Mouse (Mus musculus): ENCODE results near the gene Lrrc26. TPM values are rescaled to one million over a fixed set of nuclear protein-coding genes. Genes with fewer than 3 reads are reported as not detected.

The Lrrc26 gene
- total RNA-seq, 2 experiments from 2014 or later, result not detected

DNA sequence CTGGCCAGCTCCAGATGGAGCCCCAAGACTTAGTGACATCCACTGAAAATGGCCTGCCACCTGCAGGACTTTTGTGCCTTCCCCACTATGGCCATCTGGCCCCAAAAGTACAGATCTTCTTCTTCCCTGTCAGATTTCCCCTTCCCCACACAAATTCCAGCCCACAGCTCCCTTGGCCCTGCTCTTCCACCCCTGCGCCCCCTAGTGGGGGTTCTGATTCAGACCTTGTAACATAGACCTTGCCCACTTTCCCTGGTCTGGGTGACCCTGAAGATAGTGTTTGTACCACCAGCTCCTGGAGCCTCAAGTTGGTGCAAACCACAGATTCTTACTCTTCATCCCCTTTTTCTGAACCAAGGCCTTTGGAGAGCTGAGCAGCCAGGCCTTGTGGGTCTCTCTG lies 3.1 kb downstream of the Lrrc26 start:
- DNase-seq (ENCODE audit: low spot score in 2 of 2), result peak; percentile 69 to 79

DNA sequence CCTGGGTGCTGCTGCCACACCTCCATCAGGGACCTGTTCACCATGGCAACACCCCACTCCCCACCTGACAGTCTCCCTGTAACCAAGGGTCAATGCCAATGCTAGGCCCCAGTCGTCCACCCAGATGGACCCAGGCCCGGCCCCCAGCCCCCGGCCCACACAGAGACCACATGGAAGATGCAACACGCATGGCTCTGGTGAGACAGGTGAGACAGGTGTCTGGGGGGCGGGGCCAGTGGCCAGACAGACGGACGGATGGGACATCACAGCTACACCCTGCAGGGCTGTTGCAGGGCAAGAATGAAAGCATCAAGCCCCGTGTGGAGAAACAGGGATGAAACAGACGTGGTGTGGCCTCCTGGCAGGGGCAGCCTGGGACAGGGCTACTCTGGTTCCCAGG lies 4.0 kb downstream of the Lrrc26 start:
- DNase-seq (ENCODE audit: low spot score in 2 of 2), result no peak

DNA sequence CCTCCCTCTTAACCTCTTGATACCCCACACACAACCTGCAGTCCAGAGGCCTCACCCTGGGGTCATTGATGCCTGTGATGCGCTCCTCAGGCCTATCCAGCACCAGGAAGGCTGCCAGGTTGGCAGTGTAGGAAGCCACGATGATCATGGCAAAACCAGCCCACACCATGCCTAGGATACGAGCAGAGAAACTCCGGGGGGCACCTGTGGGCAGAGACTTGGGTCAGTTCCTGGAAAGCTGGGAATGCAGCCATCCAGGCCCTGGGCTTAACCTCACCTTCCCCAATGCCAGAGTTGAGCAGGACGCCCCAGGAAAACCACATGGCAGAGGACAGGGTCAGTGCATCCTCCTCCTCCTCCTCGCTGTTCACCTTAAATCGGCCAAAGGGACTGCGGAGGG lies 7.4 kb downstream of the Lrrc26 start:
- DNase-seq (ENCODE audit: low spot score in 2 of 2), result no peak

DNA sequence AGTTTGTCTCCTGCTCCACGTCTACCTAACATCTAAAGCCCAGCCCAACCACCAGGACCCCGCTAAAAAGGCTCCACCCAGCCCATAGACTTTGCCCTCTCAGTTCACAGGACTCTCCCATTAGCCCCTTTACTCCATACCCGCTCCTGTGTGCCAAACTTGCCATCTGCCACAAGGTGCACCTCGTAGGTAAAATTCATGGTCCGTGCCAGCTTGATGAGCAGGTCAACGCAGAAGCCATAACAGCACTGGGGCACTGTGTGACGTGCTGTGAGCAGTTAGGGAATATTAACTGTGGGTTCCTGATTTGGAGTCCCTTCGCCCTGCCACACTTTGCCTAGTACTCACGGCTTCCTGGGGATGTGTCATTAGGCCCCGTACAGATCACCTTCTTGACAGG lies 8.3 kb downstream of the Lrrc26 start:
- no peak for DNase-seq (ENCODE audit: low spot score in 2 of 2)

DNA sequence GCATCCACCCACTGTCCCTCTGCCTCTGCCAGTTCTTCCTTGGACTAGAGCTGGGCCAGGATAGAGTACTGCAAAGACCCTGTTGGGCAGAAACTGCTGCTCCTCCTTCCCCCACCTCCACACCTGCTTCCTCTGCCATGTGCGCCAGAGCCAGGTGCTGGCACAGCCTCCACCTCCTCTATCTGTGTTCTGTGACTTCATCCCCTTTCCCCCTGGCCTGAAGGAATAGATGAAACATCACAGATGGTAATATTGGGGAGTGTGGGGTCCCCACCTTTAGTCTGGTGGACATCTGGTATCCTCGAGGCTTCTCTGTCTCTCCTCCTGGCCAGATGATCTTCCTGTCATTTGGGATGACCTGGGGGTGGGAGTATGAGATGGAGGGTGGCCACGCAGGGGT lies 13.7 kb downstream of the Lrrc26 start:
- DNase-seq (ENCODE audit: low spot score in 2 of 2), result no peak

DNA sequence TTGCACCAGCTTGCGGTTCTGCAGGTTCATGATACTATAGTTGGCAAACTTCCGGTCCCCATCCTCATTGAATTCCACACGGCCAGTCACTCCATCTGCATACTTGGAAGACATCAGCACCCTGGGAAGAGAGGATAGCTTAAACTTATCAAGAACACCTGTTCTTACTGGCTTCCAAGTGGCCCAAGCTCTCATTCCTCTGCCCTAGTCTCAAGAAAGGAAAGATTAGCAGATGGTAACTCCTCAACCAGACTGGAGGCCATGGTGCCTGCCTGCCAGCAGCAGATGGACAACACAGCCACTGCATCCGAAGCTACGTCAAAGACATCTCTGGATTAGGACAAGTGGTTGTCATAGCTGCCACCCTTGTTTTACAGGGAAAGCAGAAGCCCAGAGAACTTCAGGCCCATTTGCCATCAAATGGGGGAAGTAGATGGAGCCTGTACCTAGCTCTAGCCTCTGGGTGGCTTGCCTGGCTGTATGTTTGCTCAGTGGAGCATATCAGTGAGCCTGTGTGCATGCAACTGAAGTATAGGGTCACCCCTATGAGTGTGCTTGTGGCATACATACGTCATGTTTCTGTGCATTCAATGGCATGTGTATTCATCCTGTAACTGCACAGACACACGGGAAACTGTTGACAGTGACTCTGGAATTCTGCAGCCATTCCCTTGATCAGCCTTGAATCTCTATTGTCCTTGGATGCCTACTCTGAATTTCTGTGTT lies 14.4 kb downstream of the Lrrc26 start:
- DNase-seq (ENCODE audit: low spot score in 2 of 2), result no peak

DNA sequence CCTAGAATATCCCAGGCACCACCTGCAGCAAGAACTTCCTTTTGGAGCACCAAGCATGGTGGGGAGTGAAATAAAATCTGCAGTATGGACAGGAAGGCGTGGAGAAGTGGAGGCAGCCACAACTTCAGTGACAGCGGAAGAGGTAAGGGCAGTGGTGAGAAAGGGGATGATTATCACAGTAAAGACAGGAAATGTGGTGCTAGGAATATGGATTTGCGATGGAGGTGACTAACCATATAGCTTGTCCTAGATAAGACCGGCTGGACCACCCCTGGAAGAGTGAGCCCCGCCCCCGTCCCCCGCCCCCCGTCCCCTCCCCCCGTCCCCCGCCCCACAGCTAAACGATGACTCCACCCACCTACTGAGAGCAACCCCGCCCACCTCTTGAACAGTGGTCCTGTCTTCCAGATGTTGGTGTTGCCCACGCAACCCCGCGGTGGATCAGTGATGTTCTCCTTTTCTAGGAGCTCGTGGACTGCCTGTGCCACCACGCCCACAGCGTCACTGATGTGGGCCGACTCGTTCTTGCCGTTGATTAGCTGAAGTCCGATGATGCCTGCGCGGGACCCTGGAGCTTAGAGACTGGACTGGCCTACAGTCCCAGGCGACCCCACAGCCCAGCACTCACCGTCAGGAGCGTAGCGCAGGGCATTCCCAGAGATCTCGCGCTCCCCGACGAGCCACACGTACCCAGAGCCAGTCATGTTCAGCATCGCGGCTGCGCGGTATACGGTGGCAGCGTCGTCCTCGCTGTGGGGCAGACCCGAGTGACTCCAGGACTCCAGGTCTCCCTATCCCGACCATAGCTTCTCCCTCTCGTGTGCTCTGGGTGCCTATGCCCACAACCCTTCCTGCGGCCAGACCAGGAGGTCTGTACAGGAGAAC lies 15.2 kb downstream of the Lrrc26 start:
- peak in 1 of 2 experiments; percentile 48 for DNase-seq (ENCODE audit: low spot score in 2 of 2)

DNA sequence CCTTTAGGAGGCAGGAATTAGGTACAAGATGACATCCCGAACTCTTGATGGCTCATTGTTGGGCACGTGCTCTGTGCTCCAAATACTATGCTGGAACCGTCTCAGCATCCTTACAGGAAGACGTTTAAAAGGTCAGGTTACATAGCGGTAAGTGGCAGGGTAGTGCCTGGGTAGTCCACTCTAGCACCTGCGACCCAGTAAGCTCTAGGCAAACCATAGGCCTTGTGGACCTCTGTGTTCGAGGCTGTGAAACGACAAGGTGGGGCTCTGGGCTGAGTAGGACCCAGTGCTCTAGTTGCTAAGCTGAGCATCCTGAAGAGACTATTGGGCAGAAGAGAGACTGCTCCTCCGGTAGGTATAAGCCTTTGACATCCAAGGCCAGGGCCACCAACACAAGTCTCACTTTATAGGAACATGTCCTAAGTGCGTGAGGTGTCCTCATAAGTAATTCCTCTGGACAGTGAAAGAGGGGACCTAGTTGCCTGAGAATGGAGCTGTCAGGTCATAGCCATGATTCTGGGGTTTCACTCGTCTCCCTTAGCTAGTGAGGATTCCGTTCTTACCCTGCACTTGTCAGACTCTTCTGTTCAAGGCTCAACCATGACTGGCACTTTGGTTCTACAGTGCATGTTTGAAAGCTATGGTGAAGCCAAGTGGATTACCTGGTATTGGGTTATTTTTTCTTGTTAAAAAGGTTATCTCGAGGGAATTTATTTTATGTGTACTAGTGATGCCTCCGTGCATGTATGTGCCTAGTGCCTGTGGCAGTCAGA lies 16.1 kb downstream of the Lrrc26 start:
- DNase-seq (ENCODE audit: low spot score in 2 of 2), result no peak

DNA sequence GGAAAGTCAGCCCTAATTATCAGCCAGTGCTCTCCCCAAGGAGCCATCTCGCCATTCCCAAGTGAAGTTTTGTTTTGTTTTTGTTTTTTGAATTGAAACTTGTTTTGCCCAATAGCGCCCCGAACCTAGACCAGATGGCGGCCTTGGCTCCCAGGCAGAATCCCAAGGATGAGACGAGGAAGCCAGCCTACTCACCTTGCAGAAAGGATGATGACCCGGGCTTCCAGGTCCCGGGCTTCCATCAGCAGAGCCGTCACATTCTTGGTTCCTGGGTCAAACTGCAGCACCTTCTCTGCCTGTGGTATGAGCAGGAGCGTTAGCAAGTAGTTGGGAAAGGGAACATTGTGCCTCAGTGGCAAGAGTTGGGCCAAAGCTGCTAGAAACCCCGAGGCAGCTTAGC lies 20.5 kb downstream of the Lrrc26 start:
- DNase-seq (ENCODE audit: low spot score in 2 of 2), result no peak

DNA sequence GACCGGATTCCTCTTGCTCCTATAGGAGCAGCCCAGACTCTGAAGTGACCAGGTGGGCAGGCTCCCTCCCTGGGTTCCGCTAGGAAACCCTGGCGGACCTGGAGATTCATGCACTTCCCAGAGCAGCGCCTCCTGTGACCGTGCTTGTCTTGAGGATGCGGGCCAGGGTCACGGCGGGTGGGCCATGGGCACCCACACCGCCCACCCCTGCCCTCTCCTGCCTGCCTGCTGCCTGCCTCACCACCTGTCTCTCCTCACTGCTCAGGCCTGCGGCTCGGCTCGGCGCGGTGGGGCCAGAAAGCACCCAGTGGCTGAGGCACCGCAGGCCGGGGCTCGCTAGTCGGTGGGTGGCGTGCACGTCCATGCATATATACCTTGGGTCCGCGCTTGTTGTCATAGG lies 21.3 kb downstream of the Lrrc26 start:
- DNase-seq (ENCODE audit: low spot score in 2 of 2), result no peak

DNA sequence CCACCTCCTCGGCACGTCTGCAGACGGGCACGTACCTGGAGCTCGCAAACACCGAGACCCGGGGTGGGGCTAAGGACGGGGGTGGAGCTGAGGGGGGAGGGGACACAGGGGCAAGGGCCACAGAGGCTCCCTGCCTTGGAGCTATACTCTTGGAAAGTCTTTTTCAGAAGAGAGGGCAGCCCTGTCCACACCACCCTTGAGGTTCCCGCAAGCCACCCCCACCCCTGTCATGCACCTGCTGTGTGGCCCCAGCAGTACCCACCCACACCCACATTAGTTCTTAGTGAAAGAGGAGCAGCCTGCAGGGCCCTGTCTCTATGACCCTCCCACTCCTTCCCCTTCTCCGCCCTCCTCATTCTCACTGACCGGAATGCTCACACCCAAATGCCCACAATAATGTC lies 21.8 kb downstream of the Lrrc26 start:
- DNase-seq (ENCODE audit: low spot score in 2 of 2), result no peak

DNA sequence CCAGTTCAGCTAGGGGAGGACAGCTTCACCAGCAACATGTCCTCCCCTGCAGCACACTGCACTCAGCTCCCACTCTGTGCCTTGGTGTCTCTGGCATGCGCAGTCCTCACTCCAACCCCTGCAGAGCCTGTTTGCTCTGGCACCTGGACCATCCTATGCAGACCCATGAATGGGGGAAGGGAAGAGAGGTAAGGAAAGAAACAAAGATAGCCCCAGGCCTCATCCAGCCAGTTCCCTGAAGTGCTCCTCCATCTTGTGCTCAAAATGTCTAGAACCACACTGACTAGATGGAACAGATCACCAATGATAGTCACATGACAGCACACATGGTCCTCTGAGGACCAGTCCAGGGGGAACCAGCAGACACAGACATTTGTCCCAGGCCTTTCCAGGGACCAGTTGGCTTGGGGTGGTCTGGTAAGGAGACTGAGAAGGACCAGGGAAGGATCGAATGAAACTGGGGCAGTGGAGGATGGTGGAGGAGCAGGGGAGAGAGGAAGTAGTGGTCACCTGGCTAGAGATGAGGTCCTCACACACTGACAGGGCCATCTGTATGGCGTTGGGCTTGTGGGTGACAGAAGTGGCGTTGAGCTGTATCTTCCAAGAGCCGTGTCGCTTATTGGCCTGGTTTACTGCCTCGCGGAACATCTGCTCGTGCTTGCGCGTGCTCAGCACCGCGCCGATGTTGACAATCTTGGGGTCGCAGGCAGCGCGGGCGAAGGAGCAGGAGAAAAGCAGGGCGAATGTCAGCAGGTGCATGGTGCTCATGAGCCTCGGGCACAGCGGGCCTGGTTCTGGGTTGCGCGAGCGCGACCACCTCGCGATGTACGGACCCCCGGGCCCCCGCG lies 28.6 kb downstream of the Lrrc26 start:
- DNase-seq (ENCODE audit: low spot score in 2 of 2), result peak; percentile 51 to 70

DNA sequence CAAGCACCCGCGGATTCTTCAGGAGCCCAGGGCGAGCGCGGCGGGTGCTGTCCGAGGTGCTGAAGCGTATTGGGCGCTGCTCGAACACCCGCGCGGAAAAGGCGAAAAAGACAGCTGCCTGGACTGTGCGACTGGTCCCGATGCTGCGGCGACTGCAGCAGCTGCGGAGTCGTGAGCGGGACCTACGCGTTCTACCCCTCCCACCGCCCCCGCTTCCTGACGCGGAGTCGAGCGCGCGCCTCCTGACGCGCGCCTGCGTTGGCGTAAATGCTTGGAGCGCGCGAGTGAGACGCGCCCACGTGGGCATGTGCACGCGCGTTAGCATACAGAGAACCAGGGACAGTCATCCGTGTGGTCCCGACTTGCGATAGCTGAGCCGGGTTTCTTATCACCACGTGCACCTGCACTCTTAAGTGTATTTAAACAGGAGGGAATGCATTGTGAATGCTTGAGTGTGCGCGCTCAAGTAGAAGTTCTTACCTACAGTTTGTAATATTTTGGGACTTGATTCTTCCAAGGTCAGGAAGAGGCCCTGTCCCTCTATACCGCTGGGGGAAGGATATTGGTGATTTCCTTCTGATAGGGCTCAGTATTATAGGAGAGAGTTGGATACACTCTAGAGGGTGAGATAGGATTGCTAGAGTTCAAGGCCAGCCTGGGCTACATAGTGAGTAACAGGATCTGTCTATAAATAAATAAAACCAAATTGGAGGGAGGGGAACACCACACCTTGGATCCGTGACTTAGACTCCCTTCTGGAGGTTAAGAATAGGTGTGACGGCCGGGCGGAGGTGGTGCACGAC lies 29.5 kb downstream of the Lrrc26 start, which contains the start of gene Grin1:
Grin1 (minus strand) TSS at position 217 of the 803 bp plus-strand sequence.
- peak; percentile 84 to 95 for DNase-seq (ENCODE audit: low spot score in 2 of 2)

DNA sequence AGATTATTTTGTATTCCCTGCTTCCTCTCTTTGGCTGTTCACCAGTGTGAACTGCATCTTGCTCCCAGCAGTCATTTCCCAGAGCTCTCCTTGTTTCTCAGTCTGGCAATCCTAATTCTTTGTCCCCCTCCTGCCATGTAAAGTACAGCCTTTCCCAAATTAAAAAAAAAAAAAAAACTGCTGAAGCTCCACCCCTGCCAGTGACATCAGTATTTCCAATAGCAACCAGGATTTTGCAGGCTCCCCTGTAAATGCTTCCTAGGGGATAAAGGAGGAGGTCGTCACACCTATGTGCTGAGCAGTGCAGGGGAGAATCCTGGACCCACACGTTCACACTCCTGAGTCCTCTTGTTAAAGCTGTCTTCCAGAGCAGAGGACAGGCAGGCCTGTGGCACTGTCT lies 30.4 kb downstream of the Lrrc26 start:
- no peak for DNase-seq (ENCODE audit: low spot score in 2 of 2)

DNA sequence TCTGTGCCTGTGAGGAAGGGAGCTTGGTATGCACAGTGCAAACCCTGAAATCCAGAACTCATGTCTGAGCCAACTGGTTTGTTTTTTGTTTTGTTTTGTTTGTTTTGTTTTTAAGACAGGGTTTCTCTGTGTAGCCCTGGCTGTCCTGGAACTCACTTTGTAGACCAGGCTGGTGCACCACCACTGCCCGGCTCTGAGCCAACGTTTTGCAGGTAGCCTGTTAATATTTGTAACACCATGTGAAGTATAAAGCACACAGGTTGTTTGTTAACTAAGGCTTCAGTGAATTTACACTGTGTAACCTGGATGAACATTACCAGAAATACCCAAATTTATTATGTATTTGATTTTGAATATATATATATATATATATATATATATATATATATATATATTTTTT lies 36.3 kb downstream of the Lrrc26 start:
- DNase-seq (ENCODE audit: low spot score in 2 of 2), result no peak

DNA sequence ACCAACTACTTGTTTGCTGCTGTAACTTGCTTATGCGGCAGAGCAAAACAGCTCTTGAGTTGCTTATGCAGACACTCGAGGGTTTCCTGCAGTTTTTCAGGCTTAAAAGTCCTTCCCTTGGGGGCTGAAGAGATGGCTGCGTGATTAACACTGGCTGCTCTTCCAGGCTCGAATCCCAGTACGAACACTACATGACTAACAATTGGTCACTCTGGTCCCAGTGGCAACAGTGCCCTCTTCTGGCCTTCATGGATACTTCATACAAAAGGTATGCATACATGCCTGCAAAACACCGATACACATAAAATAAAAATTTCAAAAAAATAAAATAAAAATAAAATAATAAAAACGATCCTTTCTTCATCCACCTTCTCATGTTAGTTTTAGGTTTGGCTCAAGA lies 38.7 kb downstream of the Lrrc26 start:
- no peak for DNase-seq (ENCODE audit: low spot score in 2 of 2)

DNA sequence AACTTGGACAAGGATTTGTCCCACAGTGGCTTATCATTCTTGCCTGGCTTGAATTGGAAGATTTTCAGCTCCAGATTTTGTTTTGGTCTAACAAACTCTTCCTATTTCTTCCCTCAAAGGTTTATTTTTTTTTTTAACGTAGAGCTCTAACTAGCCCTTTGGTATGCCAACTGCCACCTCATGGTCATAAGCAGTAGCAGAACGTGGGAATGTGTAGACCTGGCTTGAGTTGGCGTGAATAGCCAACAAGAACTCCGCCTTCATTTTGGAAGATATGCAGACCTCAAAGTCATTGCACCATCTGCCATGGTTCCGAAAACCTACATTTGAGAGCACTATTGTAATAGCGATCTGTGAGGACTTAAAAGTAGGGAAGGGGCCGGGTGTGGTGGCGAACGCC lies 41.8 kb downstream of the Lrrc26 start:
- no peak for DNase-seq (ENCODE audit: low spot score in 2 of 2)

DNA sequence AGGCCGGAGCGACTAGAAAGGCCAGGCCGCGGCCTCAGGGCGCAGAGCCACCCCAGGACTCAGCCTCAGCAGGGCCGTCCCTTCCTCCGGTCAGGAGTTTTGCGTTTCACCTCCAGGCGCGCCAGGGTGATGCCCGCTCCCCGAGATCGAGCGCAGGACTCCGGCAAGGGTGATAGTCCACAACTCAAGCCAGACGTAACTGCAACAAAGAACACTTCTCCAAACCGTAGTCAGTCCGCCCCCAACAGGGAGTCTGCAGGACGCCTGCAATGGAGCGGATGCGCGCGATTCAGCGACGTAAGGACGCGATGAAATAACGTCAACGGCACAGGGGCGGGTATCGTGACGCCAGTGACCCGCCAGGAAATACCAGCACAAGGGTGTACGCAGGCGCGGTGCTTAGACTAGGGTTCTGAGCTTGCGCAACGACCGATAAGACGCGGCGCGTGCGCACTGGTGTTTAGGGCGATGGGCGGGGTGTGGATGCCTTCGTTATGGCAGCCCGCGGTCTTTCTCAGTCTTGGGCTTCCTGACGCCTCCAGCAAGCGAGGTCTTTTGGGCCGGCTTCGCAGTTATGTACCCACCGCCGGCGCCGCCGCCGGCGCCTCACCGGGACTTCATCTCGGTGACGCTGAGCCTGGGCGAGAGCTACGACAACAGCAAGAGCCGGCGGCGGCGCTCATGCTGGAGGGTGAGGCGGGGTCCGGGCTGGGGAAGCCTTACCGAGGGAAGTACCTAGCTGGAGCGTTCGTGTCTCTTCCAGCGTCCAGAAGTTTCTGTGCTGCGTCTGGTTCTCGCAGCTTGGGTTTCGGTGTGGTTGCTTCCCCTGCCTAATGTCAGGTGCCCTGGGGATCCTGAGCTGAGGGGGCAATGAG lies 42.8 kb downstream of the Lrrc26 start, which contains the start of gene Man1b1:
Man1b1 (plus strand) TSS at position 53 of the 875 bp plus-strand sequence.
- DNase-seq (ENCODE audit: low spot score in 2 of 2), result peak; percentile 100

DNA sequence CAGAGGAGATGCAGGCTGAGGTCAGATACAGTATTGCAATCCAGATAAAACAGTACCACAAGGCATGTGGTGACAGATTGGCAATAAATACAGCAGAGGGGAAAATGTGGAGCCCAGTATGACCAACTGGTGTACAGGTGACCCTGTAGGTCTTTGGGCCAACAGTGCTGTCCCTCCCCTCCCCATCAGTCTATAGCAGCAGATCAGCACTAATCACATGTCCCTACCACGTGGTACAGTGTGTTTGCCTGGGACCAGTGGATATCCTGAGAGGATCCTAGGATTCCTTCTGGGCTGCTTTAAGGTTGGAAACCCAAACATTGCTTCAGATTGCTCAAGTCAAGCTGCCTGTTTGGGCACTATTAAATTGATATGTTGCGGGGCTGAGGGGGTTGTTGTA lies 43.9 kb downstream of the Lrrc26 start:
- DNase-seq (ENCODE audit: low spot score in 2 of 2), result no peak
